Mouse (Mus musculus): Measurements from ENCODE around the gene Park7. TPM values are rescaled to one million over a fixed set of nuclear protein-coding genes. Genes with fewer than 3 reads are reported as not detected.

Gene Park7
- polyA plus RNA-seq, 1 experiment from 2014 or later = 370 TPM

DNA sequence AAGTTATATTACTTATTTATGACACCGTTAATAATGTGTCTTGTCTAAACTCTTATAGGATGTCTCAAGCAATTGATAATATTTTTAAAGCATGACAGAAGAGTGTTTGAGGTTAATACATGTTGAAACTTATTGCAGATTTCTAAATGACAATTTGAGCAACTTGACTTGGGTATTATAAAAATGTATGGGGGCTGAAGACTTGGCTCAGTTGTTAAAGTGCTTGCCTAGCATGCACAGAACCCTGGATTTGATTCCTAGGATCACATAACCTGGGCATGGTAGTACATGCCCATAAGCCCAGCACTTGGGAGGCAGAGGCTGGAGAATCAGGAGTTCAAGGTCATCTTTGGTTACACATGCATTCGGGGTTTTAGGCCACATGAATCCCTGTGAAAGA lies 45.4 kb downstream of the Park7 start:
- no peak overlapping the region for H3K27ac ChIP-seq
- peaks cover 11% of the 10 kb centered on the region; the same call in 1 of the 2 replicates for H3K36me3 ChIP-seq (replicated peaks)
- H3K4me1 ChIP-seq = peaks cover 7% of the 10 kb centered on the region; the same call in 1 of the 2 replicates
- no peak overlapping the region for H3K4me3 ChIP-seq
- WGBS = 93% methylated on average over 2 of the region's 2 CpGs
- no peaks in the 10 kb centered on the region for H3K27me3 ChIP-seq (replicated peaks)
- no peak for ATAC-seq (replicated peaks)
- no peaks in the 10 kb centered on the region for H3K9me3 ChIP-seq
- H3K4me2 ChIP-seq = no peak overlapping the region
- H3K9ac ChIP-seq = no peak overlapping the region

DNA sequence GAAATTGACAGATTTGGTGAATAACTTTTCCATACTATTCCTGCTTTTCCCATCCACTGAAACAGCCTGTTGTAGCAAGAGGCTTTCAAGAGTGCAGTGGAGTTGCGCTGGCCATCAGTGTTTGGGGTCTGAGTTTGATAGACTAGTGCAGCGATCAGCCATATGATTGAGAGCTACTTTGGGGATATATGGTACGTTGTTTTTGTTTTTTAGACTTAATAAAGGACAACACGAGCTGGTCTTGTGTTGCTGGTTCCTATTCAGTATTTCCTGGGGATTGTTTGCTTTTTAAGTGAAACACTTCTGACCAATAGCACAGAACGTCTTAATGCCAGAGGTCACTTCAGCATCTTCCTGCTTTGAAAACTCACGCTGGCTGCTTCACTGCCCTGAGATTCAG lies 46.1 kb downstream of the Park7 start:
- Histone ChIP-seq H3K27me3 (replicated peaks) (no peaks in the 10 kb centered on the region), H3K27ac (no peak overlapping the region), H3K4me1 (peaks cover 7% of the 10 kb centered on the region; the same call in 1 of the 2 replicates), H3K9ac (no peak overlapping the region), H3K4me3 (no peak overlapping the region), H3K4me2 (no peak overlapping the region), H3K9me3 (no peaks in the 10 kb centered on the region), H3K36me3 (replicated peaks) (peaks cover 11% of the 10 kb centered on the region; the same call in 1 of the 2 replicates)
- WGBS = 87% methylated on average over 6 of the region's 6 CpGs
- ATAC-seq (replicated peaks) = no peak

DNA sequence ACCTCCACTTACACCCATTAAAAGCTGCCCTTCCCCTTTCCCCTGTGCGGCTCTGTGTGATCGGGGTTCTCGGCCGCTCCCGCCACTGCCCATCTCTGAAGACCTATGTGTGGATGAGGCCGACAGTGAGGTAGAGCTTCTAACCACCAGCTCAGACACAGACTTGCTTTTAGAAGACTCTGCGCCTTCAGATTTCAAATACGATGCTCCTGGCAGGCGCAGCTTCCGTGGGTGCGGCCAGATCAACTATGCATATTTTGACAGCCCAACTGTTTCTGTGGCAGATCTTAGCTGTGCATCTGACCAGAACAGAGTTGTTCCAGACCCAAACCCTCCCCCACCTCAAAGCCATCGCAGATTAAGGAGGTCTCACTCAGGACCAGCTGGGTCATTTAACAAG lies 47.7 kb downstream of the Park7 start:
- Histone ChIP-seq H3K4me1 (peaks cover 1% of the 10 kb centered on the region; the same call in 1 of the 2 replicates), H3K9me3 (no peaks in the 10 kb centered on the region), H3K4me2 (no peak overlapping the region), H3K27me3 (replicated peaks) (no peaks in the 10 kb centered on the region), H3K9ac (no peak overlapping the region), H3K36me3 (replicated peaks) (peaks cover 11% of the 10 kb centered on the region; the same call in 1 of the 2 replicates), H3K4me3 (no peak overlapping the region), H3K27ac (no peak overlapping the region)
- 92% methylated on average over 12 of the region's 12 CpGs for WGBS
- ATAC-seq (replicated peaks) = no peak

DNA sequence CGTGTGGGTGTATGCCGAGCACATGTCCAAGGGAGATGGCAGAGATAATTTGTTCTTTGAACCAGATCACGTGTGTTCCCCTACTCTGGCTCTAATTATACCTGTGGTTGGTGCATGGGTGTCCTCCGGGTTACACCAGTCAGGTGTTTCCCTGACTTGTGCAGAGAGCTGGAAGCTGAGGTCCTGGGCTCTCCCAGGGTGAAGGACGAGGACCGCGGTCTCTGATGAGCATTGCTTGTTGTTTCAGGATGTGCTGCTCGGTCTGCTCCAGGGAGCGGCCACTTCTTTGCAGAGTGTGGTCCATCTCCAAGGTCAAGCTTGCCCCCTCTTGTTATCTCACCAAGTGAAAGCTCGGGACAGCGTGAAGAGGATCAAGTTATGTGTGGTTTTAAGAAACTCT lies 48.2 kb downstream of the Park7 start:
- no peak overlapping the region for H3K27ac ChIP-seq
- peaks cover 11% of the 10 kb centered on the region; the same call in 1 of the 2 replicates for H3K36me3 ChIP-seq (replicated peaks)
- no peak overlapping the region for H3K4me3 ChIP-seq
- WGBS = 94% methylated on average over 11 of the region's 11 CpGs
- no peaks in the 10 kb centered on the region for H3K9me3 ChIP-seq
- no peak for ATAC-seq (replicated peaks)
- H3K4me2 ChIP-seq = no peak overlapping the region
- no peak overlapping the region for H3K9ac ChIP-seq
- H3K27me3 ChIP-seq (replicated peaks) = no peaks in the 10 kb centered on the region
- no peaks in the 10 kb centered on the region for H3K4me1 ChIP-seq

DNA sequence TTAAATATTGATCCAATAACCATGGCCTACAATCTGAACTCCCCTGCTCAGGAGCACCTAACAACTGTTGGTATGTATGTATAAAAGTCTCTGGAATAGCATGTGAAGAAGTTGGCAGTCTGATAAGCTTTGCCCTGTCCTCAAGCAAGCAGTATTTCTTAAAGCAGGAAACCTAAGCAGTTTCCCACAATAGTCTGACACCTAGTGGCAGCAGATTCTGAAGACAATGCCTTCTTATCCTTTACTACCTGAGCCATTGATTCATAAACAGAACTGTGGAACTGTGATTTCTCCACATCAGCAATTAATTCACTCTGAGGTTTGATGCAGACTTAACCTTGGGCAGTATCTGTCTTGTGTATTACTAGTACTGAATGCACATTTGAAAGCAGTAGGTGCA lies 48.9 kb downstream of the Park7 start:
- no peak overlapping the region for H3K4me3 ChIP-seq
- no peaks in the 10 kb centered on the region for H3K27me3 ChIP-seq (replicated peaks)
- H3K27ac ChIP-seq = no peak overlapping the region
- H3K4me2 ChIP-seq = no peak overlapping the region
- no peak for ATAC-seq (replicated peaks)
- no peak overlapping the region for H3K9ac ChIP-seq
- H3K36me3 ChIP-seq (replicated peaks) = peaks cover 11% of the 10 kb centered on the region; the same call in 1 of the 2 replicates
- H3K9me3 ChIP-seq = no peaks in the 10 kb centered on the region
- H3K4me1 ChIP-seq = no peaks in the 10 kb centered on the region

DNA sequence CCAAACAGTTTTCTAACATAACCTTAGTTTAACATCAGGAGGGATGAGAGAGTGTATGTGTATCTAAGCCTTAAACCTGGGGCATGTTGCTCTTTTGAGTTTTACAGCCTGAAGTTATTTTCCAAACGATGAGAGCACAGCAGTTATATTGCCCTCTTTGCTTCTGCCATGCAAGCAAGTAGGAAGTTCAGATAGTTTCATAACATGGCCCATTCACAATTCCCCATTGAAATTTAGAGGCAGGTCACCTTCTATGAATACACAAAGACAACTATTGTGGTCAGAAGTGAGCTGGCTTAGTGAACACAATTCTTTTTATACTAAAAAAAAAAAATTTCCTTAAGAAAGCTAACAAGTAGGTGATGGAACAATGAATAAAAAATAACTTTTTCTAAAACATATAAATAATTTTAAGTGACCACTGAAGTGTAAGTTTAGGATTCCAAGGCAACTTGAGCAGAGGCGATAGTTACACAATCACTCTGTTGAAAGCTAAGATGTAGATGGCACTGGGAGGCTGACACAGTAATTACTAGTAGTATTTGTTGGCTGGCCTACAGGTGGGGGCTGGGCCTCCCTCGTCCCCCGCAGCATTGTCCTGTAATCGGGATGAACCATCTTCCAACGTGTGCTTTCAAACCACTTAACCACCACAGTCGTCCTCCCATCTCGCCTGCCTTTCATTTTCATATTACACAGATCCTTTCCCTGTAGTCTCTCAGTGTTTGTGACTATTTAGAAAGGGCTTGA lies 51.4 kb downstream of the Park7 start:
- H3K4me1 ChIP-seq = no peaks in the 10 kb centered on the region
- peaks cover 10% of the 10 kb centered on the region; the same call in 1 of the 2 replicates for H3K36me3 ChIP-seq (replicated peaks)
- no peak overlapping the region for H3K4me2 ChIP-seq
- no peaks in the 10 kb centered on the region for H3K27me3 ChIP-seq (replicated peaks)
- 67% methylated on average over 8 of the region's 8 CpGs for WGBS
- H3K27ac ChIP-seq = no peak overlapping the region
- no peak overlapping the region for H3K4me3 ChIP-seq
- no peak overlapping the region for H3K9ac ChIP-seq
- no peak for ATAC-seq (replicated peaks)
- no peaks in the 10 kb centered on the region for H3K9me3 ChIP-seq

DNA sequence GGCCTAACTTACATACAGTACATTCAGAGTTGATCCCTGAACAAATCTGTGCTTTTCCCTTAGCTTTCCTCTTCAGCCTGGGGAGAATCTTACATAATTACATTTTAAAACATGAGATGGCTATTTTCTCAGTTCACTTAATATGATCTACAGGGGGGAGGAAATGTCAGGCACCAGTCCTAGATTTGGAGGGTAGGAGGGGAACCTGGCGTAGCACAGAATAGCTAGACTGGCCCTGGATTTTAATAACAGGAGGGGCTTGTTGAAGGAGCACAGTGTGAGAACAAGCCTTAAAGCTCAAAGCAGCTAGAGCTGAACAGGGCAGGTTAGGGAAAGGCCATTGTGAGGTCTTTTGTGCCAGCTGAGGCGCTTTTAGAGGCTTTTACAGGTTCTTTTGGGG lies 53.1 kb downstream of the Park7 start:
- Histone ChIP-seq H3K9ac (no peak overlapping the region), H3K36me3 (replicated peaks) (no peaks in the 10 kb centered on the region), H3K4me3 (no peak overlapping the region), H3K9me3 (no peaks in the 10 kb centered on the region), H3K4me2 (no peak overlapping the region), H3K4me1 (peaks cover 9% of the 10 kb centered on the region), H3K27me3 (replicated peaks) (no peaks in the 10 kb centered on the region), H3K27ac (no peak overlapping the region)
- no peak for ATAC-seq (replicated peaks)
- WGBS = 60% methylated on average over 2 of the region's 2 CpGs

DNA sequence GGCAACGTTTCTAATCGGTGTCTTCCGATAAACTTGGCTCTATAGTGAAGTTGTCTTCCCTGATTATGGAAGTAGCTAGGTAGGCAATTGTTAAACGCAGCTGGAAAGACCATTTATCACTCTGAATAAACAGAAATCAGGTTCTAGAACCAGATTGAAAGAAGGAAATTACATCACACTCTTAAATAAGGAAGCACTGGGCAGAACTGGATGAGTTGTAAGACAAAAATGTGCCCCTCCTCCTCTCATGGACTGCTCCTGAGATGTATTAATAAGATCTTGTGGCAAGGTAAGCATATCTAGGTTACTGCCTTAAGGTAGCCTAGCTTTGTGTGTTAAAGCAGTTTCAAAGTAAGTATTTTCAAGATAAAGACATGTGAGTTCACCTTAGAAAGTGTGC lies 53.7 kb downstream of the Park7 start:
- no peak for ATAC-seq (replicated peaks)
- no peaks in the 10 kb centered on the region for H3K36me3 ChIP-seq (replicated peaks)
- H3K9ac ChIP-seq = no peak overlapping the region
- peaks cover 9% of the 10 kb centered on the region for H3K4me1 ChIP-seq
- H3K9me3 ChIP-seq = no peaks in the 10 kb centered on the region
- no peaks in the 10 kb centered on the region for H3K27me3 ChIP-seq (replicated peaks)
- H3K27ac ChIP-seq = no peak overlapping the region
- no peak overlapping the region for H3K4me3 ChIP-seq
- 92% methylated on average over 4 of the region's 4 CpGs for WGBS
- H3K4me2 ChIP-seq = no peak overlapping the region

DNA sequence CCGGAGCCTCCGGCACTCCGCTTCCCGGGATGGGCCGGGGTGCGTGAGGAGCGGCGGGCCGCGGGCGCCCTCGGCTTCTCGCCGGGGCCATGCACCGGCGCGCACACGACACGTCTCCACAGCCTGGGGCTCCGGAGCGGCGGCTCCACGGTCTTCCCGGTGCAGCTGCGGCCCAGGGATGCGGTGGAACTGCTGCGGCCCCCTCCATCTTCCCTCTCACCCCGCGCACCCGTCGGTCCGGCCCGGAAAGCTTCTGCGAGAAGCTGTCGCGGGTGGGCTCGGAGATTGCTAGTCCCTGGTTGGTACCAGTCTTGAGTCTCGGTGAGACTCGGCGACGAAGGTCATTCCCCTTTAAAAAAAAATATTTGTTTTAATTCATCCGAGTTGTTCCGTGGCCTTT lies 58.9 kb downstream of the Park7 start:
- Histone ChIP-seq H3K9me3 (no peaks in the 10 kb centered on the region), H3K4me2 (peak overlapping the region; percentile 81), H3K36me3 (replicated peaks) (no peaks in the 10 kb centered on the region), H3K9ac (peak overlapping the region; percentile 92), H3K4me3 (peak overlapping the region; percentile 89), H3K4me1 (peaks cover 18% of the 10 kb centered on the region), H3K27ac (peak overlapping the region; percentile 98), H3K27me3 (replicated peaks) (no peaks in the 10 kb centered on the region)
- no peak; the same call in 1 of the 2 replicates for ATAC-seq (replicated peaks)
- under 1% methylated on average over 39 of the region's 43 CpGs for WGBS

DNA sequence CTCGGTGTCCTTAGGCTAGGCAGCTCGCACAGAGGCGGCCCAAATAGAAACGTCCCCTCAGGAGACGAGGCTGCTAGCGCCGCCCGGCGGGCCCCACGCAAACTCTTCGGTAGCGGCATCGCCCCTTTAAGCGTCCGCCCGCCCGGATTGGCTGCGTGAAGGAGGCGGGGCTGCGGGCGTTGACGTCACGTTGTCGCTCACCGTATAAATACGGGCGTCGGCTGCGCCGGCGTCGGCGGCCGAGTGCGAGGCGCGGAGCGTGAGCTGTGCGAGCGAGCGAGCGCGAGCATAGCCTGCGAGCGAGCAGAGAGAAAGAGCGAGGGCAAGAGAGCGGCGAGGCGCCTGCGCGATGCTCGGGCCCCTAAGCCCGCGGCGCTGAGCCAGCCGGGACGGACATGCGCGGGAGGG lies 59.4 kb downstream of the Park7 start:
- WGBS = under 1% methylated on average over 59 of the region's 59 CpGs
- peak overlapping the region; percentile 92 for H3K9ac ChIP-seq
- H3K27me3 ChIP-seq (replicated peaks) = no peaks in the 10 kb centered on the region
- peak overlapping the region; percentile 89 for H3K4me3 ChIP-seq
- ATAC-seq (replicated peaks) = peak; percentile 98
- peaks cover 18% of the 10 kb centered on the region for H3K4me1 ChIP-seq
- H3K27ac ChIP-seq = peak overlapping the region; percentile 98
- H3K9me3 ChIP-seq = no peaks in the 10 kb centered on the region
- H3K36me3 ChIP-seq (replicated peaks) = no peaks in the 10 kb centered on the region
- H3K4me2 ChIP-seq = peak overlapping the region; percentile 81

DNA sequence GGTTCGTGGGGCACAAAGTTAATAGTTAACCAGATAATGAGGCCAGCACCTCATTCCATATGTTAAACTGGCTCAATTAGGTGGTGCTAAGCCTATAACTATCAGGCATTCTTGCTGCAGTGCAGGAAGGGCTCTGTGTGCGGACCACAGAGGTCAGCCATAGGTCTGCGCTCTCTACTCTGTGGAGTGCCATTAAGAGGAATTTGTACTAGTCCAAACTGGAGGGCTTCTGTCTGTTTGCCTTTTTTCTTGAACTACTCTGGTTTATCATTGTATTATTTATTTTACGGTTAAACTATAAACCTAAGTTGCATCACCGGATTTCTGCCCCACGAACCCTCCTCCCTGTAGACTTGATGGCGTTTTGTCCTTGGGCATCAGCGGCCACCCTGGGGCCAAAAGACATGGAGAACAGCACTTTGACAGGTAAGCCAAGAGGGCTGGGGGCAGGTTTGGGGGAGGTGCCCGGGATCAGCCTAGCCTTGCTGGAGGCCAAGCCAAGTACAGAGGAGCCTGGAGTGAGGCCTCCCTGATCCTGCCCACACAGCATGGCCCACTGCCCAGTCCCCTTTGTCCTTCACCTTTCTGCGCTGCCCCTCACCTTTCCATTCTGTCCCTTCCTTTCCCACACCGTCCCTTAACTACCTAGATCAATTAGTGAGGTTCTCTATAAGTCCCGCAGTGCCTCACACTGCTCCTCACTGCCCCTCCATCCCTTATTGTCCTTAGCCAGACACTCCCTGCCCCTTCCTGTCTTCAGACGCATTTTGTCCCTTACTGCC lies 60.4 kb downstream of the Park7 start, which contains the start of gene Errfi1:
Gene Errfi1, plus strand, starts transcription at position 240 of the 782 bp plus-strand sequence.
- Histone ChIP-seq H3K4me3 (peak within 1 kb of the TSS; percentile 89), H3K36me3 (replicated peaks) (no peaks in the 10 kb centered on the region), H3K27me3 (replicated peaks) (no peaks in the 10 kb centered on the region), H3K9me3 (no peaks in the 10 kb centered on the region), H3K27ac (peak within 1 kb of the TSS; percentile 98), H3K4me2 (peak within 1 kb of the TSS; percentile 81), H3K4me1 (peaks cover 18% of the 10 kb centered on the region), H3K9ac (peak within 1 kb of the TSS; percentile 47)
- 56% methylated on average over 13 of the region's 13 CpGs for WGBS
- peak; percentile 34 for ATAC-seq (replicated peaks)

DNA sequence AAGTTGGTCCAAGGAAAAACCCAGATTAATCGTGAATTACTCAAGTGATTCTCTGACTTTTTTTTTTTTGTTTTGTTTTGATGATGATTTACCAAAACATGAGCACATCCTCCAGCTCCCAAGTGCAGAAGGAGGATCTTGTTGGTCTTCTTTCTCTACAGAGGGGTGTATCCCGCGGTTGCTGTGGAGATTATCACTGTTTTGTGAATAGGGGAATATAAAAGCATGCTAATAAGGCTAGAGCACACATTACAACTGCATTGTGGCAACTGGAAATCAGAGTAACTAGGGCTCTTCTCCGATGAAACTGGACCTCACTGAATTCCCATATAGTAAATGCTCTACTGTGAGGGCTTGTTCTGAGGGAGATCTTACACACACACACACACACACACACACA lies 61.8 kb downstream of the Park7 start:
- no peak overlapping the region for H3K9ac ChIP-seq
- H3K9me3 ChIP-seq = no peaks in the 10 kb centered on the region
- H3K4me2 ChIP-seq = no peak overlapping the region
- 59% methylated on average over 4 of the region's 4 CpGs for whole genome bisulfite sequencing
- no peaks in the 10 kb centered on the region for H3K27me3 ChIP-seq (replicated peaks)
- no peak overlapping the region for H3K27ac ChIP-seq
- H3K36me3 ChIP-seq (replicated peaks) = no peaks in the 10 kb centered on the region
- H3K4me1 ChIP-seq = peaks cover 18% of the 10 kb centered on the region
- no peak overlapping the region for H3K4me3 ChIP-seq
- no peak for ATAC-seq (replicated peaks)

Data from midbrain, embryonic 15.5 days (tissue).